ENCODE assay signal across 19 mouse cellular contexts in the genomic region with DNA sequence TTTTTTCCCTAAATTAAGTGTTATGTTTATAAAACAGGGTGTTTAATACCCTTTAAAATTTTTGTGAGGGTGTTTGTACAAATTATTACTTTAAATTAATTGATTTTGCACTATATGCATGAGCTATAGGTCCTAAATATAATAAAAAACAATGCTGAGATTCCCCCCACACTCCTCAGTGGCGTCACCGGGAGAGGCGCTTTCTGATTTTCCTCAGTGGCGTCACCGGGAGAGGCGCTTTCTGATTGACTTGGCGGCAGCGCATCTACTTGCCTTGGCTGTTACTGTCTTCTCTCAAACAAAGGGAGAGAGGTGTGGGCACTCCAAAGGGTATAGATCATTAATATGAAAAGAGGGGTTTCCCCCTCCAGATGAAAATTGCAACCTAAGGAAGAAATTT.
DNase-seq lines count a peak whose midpoint lies in the region; ATAC-seq and TF ChIP-seq lines count a peak whose summit lies in the region.
"Had no signal": no experiment of that assay in that cellular context is flagged by ENCODE, and none has a peak within 500 bp of the region (broad histone marks: within the 10 kb centered on the region; RNA-seq: fewer than 3 reads in every experiment).

No protein-coding gene starts in this region.

- H3K9ac ChIP-seq in hindbrain, embryonic 14.5 days, result no peak overlapping the region
- H3K9ac ChIP-seq in hindbrain, embryonic 11.5 days (ENCODE audit: low read depth, low read length), result no peak overlapping the region
- H3K9ac ChIP-seq in hindbrain, embryonic 15.5 days, result no peak overlapping the region
- H3K9ac ChIP-seq in limb, embryonic 14.5 days (ENCODE audit: low read depth, low read length, severe bottlenecking), result no peak overlapping the region
- H3K9ac ChIP-seq: heart, embryonic 15.5 days had no signal

- no peaks in the 10 kb centered on the region for H3K9me3 ChIP-seq in hindbrain, embryonic 14.5 days (ENCODE audit: control insufficient read depth, low read length)
- no peaks in the 10 kb centered on the region for H3K9me3 ChIP-seq in hindbrain, embryonic 11.5 days (ENCODE audit: control insufficient read depth, low read length)
- H3K9me3 ChIP-seq in hindbrain, embryonic 15.5 days, result no peaks in the 10 kb centered on the region
- no peaks in the 10 kb centered on the region for H3K9me3 ChIP-seq in limb, embryonic 14.5 days (ENCODE audit: control insufficient read depth, low read length)
- no peaks in the 10 kb centered on the region for H3K9me3 ChIP-seq in forebrain, embryonic 10.5 days
- H3K9me3 ChIP-seq: embryonic facial prominence, embryonic 10.5 days; heart, embryonic 10.5 days; heart, embryonic 15.5 days had no signal

- peak; percentile 47; the same call in 1 of the 2 replicates for ATAC-seq in hindbrain, embryonic 14.5 days (ENCODE audit: low FRiP score)
- ATAC-seq in hindbrain, embryonic 11.5 days (ENCODE audit: low FRiP score), result no peak
- no peak for ATAC-seq in hindbrain, embryonic 15.5 days (ENCODE audit: low FRiP score, low read depth)
- no peak; the same call in 1 of the 2 replicates for ATAC-seq in limb, embryonic 14.5 days (ENCODE audit: low FRiP score, low read depth)
- ATAC-seq: activated CD4-positive, CD25-positive, alpha-beta regulatory T cell, adult 4 months; forebrain, embryonic 14.5 days; Patski had no signal

- WGBS in hindbrain, embryonic 14.5 days, result 50% methylated on average over 8 of the region's 8 CpGs
- WGBS in hindbrain, embryonic 11.5 days, result 88% methylated on average over 8 of the region's 8 CpGs
- 49% methylated on average over 8 of the region's 8 CpGs for WGBS in hindbrain, embryonic 15.5 days
- 28% methylated on average over 8 of the region's 8 CpGs for WGBS in limb, embryonic 14.5 days
- WGBS in forebrain, embryonic 10.5 days, result 93% methylated on average over 8 of the region's 8 CpGs

- no peaks in the 10 kb centered on the region for H3K27me3 ChIP-seq in hindbrain, embryonic 14.5 days (ENCODE audit: control insufficient read depth, insufficient read depth, low read length)
- H3K27me3 ChIP-seq in hindbrain, embryonic 11.5 days (ENCODE audit: control insufficient read depth, insufficient read depth, low read length), result no peaks in the 10 kb centered on the region
- no peaks in the 10 kb centered on the region for H3K27me3 ChIP-seq in hindbrain, embryonic 15.5 days
- no peaks in the 10 kb centered on the region for H3K27me3 ChIP-seq in limb, embryonic 14.5 days (ENCODE audit: control insufficient read depth, insufficient read depth, low read length)
- no peaks in the 10 kb centered on the region for H3K27me3 ChIP-seq in forebrain, embryonic 10.5 days (ENCODE audit: poor library complexity, severe bottlenecking)
- H3K27me3 ChIP-seq: CH12.LX; heart, embryonic 15.5 days; Patski had no signal

- DNase-seq in hindbrain, embryonic 14.5 days (ENCODE audit: low spot score), result peak; percentile 67
- no peak for DNase-seq in hindbrain, embryonic 11.5 days (ENCODE audit: low spot score)
- DNase-seq in limb, embryonic 14.5 days (ENCODE audit: low spot score), result peak; percentile 31
- no peak for DNase-seq in forebrain, embryonic 10.5 days (ENCODE audit: extremely low spot score, low spot score)
- no peak for DNase-seq in right cerebral cortex, postnatal 10 days (ENCODE audit: low spot score in 2 of 2)
- DNase-seq: adrenal gland, postnatal 25 days; cerebellum, adult 2 months; cerebellum, postnatal 10 days; gastrocnemius, postnatal 36 days; heart, adult 11 months; heart, postnatal 14 days had no signal

- peak overlapping the region; percentile 76 for H3K27ac ChIP-seq in hindbrain, embryonic 14.5 days
- no peak overlapping the region for H3K27ac ChIP-seq in hindbrain, embryonic 11.5 days (ENCODE audit: low read depth, low read length)
- H3K27ac ChIP-seq in hindbrain, embryonic 15.5 days (replicated peaks), result peak overlapping the region; percentile 53; the same call in 1 of the 2 replicates
- no peak overlapping the region for H3K27ac ChIP-seq in limb, embryonic 14.5 days (replicated peaks; ENCODE audit: low read depth, low read length)
- H3K27ac ChIP-seq in forebrain, embryonic 10.5 days, result no peak overlapping the region
- H3K27ac ChIP-seq: embryonic facial prominence, embryonic 10.5 days; heart, embryonic 10.5 days; heart, embryonic 15.5 days had no signal

- no peak overlapping the region for H3K4me3 ChIP-seq in hindbrain, embryonic 14.5 days (replicated peaks; ENCODE audit: low read length)
- H3K4me3 ChIP-seq in hindbrain, embryonic 11.5 days (ENCODE audit: low read depth, low read length), result no peak overlapping the region
- no peak overlapping the region for H3K4me3 ChIP-seq in hindbrain, embryonic 15.5 days
- H3K4me3 ChIP-seq in limb, embryonic 14.5 days (replicated peaks; ENCODE audit: low read length), result no peak overlapping the region
- no peak overlapping the region for H3K4me3 ChIP-seq in forebrain, embryonic 10.5 days
- H3K4me3 ChIP-seq: embryonic facial prominence, embryonic 10.5 days; heart, embryonic 10.5 days; heart, embryonic 15.5 days had no signal

- TF ChIP-seq POLR2A in limb, embryonic 14.5 days (IDR thresholded peaks at IDR 0.05; ENCODE audit: borderline replicate concordance, extremely low read depth, insufficient read depth, insufficient read length), result no peak

- H3K36me3 ChIP-seq in hindbrain, embryonic 14.5 days (replicated peaks; ENCODE audit: control insufficient read depth, insufficient read depth), result no peaks in the 10 kb centered on the region
- H3K36me3 ChIP-seq in hindbrain, embryonic 11.5 days (ENCODE audit: control insufficient read depth, insufficient read depth, low read length), result no peaks in the 10 kb centered on the region
- no peaks in the 10 kb centered on the region for H3K36me3 ChIP-seq in hindbrain, embryonic 15.5 days
- no peaks in the 10 kb centered on the region for H3K36me3 ChIP-seq in limb, embryonic 14.5 days (ENCODE audit: control insufficient read depth, insufficient read depth, low read length)
- H3K36me3 ChIP-seq in forebrain, embryonic 10.5 days (replicated peaks), result no peaks in the 10 kb centered on the region
- H3K36me3 ChIP-seq: embryonic facial prominence, embryonic 10.5 days; heart, embryonic 10.5 days; heart, embryonic 15.5 days had no signal

- peaks cover 32% of the 10 kb centered on the region for H3K4me1 ChIP-seq in hindbrain, embryonic 14.5 days (replicated peaks; ENCODE audit: control insufficient read depth, insufficient read depth, low read length)
- no peaks in the 10 kb centered on the region for H3K4me1 ChIP-seq in hindbrain, embryonic 11.5 days (replicated peaks; ENCODE audit: control insufficient read depth, insufficient read depth, low read length)
- H3K4me1 ChIP-seq in hindbrain, embryonic 15.5 days (replicated peaks), result peaks cover 38% of the 10 kb centered on the region
- peaks cover 17% of the 10 kb centered on the region for H3K4me1 ChIP-seq in limb, embryonic 14.5 days (ENCODE audit: control insufficient read depth, insufficient read depth, low read length)
- H3K4me1 ChIP-seq in forebrain, embryonic 10.5 days, result peaks cover 13% of the 10 kb centered on the region
- H3K4me1 ChIP-seq: heart, embryonic 15.5 days had no signal

- no peak overlapping the region for H3K4me2 ChIP-seq in hindbrain, embryonic 14.5 days (replicated peaks)
- H3K4me2 ChIP-seq in hindbrain, embryonic 11.5 days (replicated peaks; ENCODE audit: low read depth, low read length), result no peak overlapping the region
- H3K4me2 ChIP-seq in hindbrain, embryonic 15.5 days, result no peak overlapping the region
- H3K4me2 ChIP-seq in limb, embryonic 14.5 days (replicated peaks; ENCODE audit: low read depth, low read length, severe bottlenecking), result no peak overlapping the region
- H3K4me2 ChIP-seq: heart, embryonic 15.5 days had no signal

Comparison
In these comparisons a context has a peak if more than half of its experiments do, and no peak if none do; other contexts are left out.
1. DNase-seq: peak in hindbrain, embryonic 14.5 days (single experiment) and limb, embryonic 14.5 days (single experiment); none in hindbrain, embryonic 11.5 days (single experiment), forebrain, embryonic 10.5 days (single experiment) and right cerebral cortex, postnatal 10 days (0 of 2).
2. H3K27ac ChIP-seq: peak in hindbrain, embryonic 14.5 days (single experiment) and hindbrain, embryonic 15.5 days (single experiment); none in hindbrain, embryonic 11.5 days (single experiment), limb, embryonic 14.5 days (single experiment) and forebrain, embryonic 10.5 days (single experiment).